Mouse (Mus musculus): Measurements from ENCODE around the gene Wwtr1. TPM values are rescaled to one million over a fixed set of nuclear protein-coding genes. Genes with fewer than 3 reads are reported as not detected.
A peak's percentile ranks its signal among the peaks of the same experiment; 100 is the strongest.

The Wwtr1 gene
- polyA plus RNA-seq, 1 experiment from 2014 or later: 18.6 TPM

DNA sequence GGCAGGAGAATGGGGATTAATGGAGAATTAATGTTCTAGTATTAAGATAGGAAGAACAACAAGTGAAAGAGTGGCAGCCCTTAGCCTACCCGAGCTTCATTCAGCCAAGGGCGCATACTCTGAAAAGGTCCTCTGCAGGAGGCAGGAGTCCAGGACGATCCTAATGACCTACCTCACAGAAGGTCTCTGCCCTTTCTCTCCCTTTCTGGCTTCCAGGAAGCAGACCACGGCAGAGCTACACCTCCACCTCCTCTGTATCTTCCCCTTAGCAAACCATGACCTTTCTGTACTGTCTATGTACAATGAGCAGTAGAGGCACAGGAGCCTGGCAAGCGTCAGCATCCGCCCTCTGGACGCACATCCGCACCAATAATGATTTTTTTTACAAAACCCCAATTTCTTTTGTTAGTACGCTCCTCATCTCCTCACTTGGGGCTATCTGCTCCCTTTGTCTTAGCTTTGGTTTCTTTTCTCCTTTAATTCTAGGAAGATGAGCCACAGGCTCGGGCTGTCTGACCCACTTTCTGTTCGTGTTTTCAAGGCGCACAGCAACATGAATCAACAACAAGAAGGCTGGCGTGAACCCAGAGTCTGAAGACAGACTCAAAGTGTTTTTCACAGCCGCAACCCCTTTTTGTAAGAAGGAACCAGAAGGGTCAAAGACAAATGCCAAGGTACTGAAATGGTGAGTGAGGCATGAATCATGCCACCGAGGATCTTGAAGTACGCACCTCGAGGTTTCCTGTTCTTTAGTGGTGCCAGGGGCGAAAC, 63.7 kb downstream of the Wwtr1 start:
- WGBS: 75% methylated on average over 18 of the region's 18 CpGs
- no peak overlapping the region for H3K4me2 ChIP-seq
- no peak overlapping the region for H3K9ac ChIP-seq
- peaks cover 23% of the 10 kb centered on the region for H3K4me1 ChIP-seq (replicated peaks)
- no peaks in the 10 kb centered on the region for H3K9me3 ChIP-seq (replicated peaks)
- H3K36me3 ChIP-seq: no peaks in the 10 kb centered on the region
- no peak for ATAC-seq (replicated peaks; ENCODE audit: insufficient number of reproducible peaks, insufficient read depth, low FRiP score, low read depth)
- H3K27me3 ChIP-seq: no peaks in the 10 kb centered on the region
- no peak overlapping the region for H3K4me3 ChIP-seq
- no peak overlapping the region for H3K27ac ChIP-seq

DNA sequence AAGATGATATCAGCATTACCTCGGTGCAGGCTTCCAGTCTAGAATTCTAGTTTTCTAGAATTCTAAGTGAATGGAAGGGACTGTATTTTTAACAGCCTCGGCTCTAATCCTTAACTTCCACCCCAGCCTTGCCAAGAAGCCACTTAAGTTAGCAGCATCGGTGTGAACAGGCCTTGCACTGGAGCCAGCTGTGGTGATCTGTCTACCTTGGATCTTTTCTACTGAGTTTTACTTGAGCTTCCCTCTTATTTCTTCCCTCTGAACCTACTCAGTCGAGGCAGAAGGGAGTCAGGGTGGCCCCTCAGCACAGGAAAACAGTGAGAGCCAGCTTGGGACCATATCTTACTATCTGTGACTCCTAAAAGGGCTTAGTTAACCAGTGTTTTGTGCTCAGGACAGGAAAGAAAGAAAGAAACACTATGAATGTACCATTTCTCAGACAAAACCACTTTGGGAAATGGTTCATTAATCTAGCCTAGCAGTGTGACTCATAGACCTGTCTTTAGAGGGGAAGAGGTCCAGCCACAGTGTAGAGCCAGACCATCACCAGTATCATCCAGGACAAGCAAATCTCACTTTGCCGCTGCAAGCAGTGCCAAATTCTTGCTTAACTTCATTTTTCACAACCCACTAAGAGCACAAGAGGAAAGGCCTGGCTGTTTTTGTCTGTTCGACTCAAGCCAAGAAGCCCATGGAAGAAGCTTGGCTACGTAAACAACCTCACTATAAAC, 65.6 kb downstream of the Wwtr1 start:
- H3K4me3 ChIP-seq: no peak overlapping the region
- ATAC-seq (replicated peaks; ENCODE audit: insufficient number of reproducible peaks, insufficient read depth, low FRiP score, low read depth): no peak
- no peaks in the 10 kb centered on the region for H3K27me3 ChIP-seq
- no peak overlapping the region for H3K9ac ChIP-seq
- no peaks in the 10 kb centered on the region for H3K9me3 ChIP-seq (replicated peaks)
- 68% methylated on average over 7 of the region's 7 CpGs for WGBS
- H3K27ac ChIP-seq: peak overlapping the region; percentile 34; the same call in 1 of the 2 replicates
- H3K4me2 ChIP-seq: no peak overlapping the region
- H3K4me1 ChIP-seq (replicated peaks): peaks cover 20% of the 10 kb centered on the region; the same call in 1 of the 2 replicates
- no peaks in the 10 kb centered on the region for H3K36me3 ChIP-seq

DNA sequence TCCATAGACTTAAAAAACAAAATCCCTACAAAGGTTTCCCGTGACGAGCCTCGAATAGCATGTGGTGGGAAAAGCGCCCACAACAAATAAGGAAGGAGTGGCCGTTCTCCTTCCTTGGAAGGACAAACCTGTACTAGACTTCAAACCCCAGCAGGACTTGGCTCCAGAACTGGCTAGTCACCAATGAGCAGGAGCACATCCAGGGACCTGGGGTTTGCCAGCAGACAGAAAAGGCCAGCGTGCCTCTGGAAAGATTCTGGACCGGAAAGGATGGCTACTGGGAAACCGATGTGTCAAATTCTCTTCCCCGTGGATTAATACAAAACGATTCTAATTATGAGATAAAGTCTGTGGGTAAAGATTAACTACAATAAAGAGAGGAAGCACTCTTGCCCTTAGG, 69.7 kb downstream of the Wwtr1 start:
- Histone ChIP-seq H3K27ac (no peak overlapping the region), H3K4me1 (replicated peaks) (peaks cover 23% of the 10 kb centered on the region), H3K4me2 (no peak overlapping the region), H3K27me3 (no peaks in the 10 kb centered on the region), H3K36me3 (no peaks in the 10 kb centered on the region; the same call in 1 of the 2 replicates), H3K4me3 (no peak overlapping the region), H3K9me3 (replicated peaks) (no peaks in the 10 kb centered on the region), H3K9ac (no peak overlapping the region)
- 82% methylated on average over 10 of the region's 10 CpGs for WGBS
- no peak for ATAC-seq (replicated peaks; ENCODE audit: insufficient number of reproducible peaks, insufficient read depth, low FRiP score, low read depth)

DNA sequence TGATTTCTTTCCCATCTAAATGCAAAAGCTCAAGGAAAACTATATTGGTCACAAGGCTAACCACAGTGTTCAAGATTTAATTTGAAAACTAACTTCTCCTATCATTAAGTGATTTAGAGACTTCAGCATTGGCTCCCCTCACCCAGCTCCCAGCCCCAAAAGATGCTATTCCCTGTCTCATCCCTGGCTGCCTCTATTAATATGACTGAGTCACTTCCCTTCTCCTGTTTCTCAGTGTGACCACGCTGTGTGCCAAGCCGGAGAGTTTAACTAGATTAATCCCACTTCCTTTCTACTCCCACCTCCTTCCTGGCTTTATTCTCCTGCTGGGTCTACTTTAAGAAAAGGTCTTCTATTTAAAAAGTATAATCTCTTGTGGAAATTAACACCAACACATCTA, 71.0 kb downstream of the Wwtr1 start:
- H3K9me3 ChIP-seq (replicated peaks): no peaks in the 10 kb centered on the region
- ATAC-seq (replicated peaks; ENCODE audit: insufficient number of reproducible peaks, insufficient read depth, low FRiP score, low read depth): no peak

DNA sequence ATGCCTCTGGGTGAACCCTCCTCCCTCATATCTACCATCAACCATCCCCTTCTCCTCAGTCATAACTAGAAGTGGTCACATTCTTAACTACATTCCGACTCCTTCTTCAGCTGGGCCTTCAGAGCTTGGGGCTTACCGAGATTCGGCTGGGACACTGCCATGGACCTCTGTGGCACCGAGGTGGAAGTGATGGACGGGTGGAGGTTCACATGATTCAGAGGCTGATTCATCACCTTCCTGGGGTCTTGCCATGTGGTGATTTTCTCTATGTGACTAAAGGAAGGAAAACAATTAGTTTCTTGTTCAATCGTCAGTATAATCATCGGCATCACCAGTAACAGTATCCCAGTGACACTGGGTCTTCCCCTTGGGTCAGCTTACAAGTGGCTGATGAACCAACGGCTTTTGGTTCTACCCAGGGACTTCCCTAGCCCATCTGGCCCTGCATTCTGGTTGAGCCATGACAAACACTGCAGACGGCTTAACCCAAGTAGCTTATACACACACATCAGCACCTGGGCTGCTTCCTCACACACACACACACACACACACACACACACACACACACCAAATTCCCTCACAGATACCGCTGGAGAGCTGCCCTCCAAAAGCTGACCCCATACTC, 74.0 kb downstream of the Wwtr1 start:
- Histone ChIP-seq H3K9ac (no peak overlapping the region), H3K27me3 (no peaks in the 10 kb centered on the region), H3K27ac (no peak overlapping the region), H3K9me3 (replicated peaks) (no peaks in the 10 kb centered on the region), H3K4me1 (replicated peaks) (peaks cover 17% of the 10 kb centered on the region), H3K4me2 (no peak overlapping the region), H3K4me3 (no peak overlapping the region), H3K36me3 (peaks cover 3% of the 10 kb centered on the region; the same call in 1 of the 2 replicates)
- WGBS: 81% methylated on average over 10 of the region's 10 CpGs
- ATAC-seq (replicated peaks; ENCODE audit: insufficient number of reproducible peaks, insufficient read depth, low FRiP score, low read depth): no peak

More for the DNA sequence above, 71.0 kb downstream of the Wwtr1 start:
- WGBS: 42% methylated on average over 2 of the region's 2 CpGs
- H3K27me3 ChIP-seq: no peaks in the 10 kb centered on the region
- peaks cover 16% of the 10 kb centered on the region; the same call in 1 of the 2 replicates for H3K4me1 ChIP-seq (replicated peaks)
- peak overlapping the region; percentile 51 for H3K27ac ChIP-seq
- no peak overlapping the region for H3K4me3 ChIP-seq
- H3K9ac ChIP-seq: no peak overlapping the region
- no peak overlapping the region for H3K4me2 ChIP-seq
- peaks cover 3% of the 10 kb centered on the region; the same call in 1 of the 2 replicates for H3K36me3 ChIP-seq

DNA sequence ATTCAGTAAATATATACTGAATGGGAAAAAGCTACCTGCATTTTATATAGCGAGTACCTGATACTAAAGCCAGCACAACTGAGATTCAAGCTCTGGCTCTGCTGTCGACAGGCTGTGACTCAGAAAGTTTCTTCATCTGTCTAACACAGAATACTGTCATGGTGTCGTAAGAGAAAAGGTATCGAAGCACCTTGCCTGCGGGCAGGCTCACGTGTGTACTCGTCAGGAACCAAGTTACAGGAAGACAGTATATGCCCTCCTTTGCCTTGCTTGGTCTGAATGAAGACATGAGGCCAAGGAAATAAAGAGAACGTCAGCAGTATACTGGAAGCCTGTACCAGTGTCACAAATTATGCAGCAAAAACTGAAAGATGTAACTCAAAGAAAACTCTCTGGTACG, 74.9 kb downstream of the Wwtr1 start:
- no peaks in the 10 kb centered on the region for H3K27me3 ChIP-seq
- WGBS: 92% methylated on average over 9 of the region's 9 CpGs
- H3K36me3 ChIP-seq: peaks cover 3% of the 10 kb centered on the region; the same call in 1 of the 2 replicates
- no peak overlapping the region for H3K27ac ChIP-seq
- H3K4me1 ChIP-seq (replicated peaks): peaks cover 17% of the 10 kb centered on the region
- no peak overlapping the region for H3K9ac ChIP-seq
- no peaks in the 10 kb centered on the region for H3K9me3 ChIP-seq (replicated peaks)
- H3K4me3 ChIP-seq: no peak overlapping the region
- no peak for ATAC-seq (replicated peaks; ENCODE audit: insufficient number of reproducible peaks, insufficient read depth, low FRiP score, low read depth)
- no peak overlapping the region for H3K4me2 ChIP-seq

DNA sequence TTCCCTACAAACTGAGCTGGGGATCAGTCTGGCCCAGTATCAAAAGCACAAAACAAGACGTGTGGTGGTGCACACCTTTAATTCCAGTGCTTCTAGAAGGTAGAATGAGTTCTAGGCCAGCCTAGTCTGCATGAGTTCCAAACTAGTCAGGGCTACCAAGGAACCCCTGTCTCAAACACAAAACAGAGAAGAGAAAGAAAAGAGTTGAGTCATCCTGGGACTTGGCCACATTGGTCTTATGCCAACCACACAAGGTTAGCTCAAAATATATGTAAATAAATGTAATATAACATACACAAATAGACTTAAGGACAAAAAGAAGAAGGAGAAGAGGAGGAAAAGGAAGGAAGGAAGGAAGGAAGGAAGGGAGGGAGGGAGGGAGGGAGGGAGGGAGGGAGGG, 77.9 kb downstream of the Wwtr1 start:
- peaks cover 3% of the 10 kb centered on the region; the same call in 1 of the 2 replicates for H3K36me3 ChIP-seq
- no peak overlapping the region for H3K4me2 ChIP-seq
- peaks cover 4% of the 10 kb centered on the region; the same call in 1 of the 2 replicates for H3K4me1 ChIP-seq (replicated peaks)
- H3K9me3 ChIP-seq (replicated peaks): no peaks in the 10 kb centered on the region
- H3K27me3 ChIP-seq: no peaks in the 10 kb centered on the region
- H3K4me3 ChIP-seq: no peak overlapping the region
- WGBS: 76% methylated on average over 1 of the region's 1 CpGs
- H3K27ac ChIP-seq: no peak overlapping the region
- no peak for ATAC-seq (replicated peaks; ENCODE audit: insufficient number of reproducible peaks, insufficient read depth, low FRiP score, low read depth)
- H3K9ac ChIP-seq: no peak overlapping the region

DNA sequence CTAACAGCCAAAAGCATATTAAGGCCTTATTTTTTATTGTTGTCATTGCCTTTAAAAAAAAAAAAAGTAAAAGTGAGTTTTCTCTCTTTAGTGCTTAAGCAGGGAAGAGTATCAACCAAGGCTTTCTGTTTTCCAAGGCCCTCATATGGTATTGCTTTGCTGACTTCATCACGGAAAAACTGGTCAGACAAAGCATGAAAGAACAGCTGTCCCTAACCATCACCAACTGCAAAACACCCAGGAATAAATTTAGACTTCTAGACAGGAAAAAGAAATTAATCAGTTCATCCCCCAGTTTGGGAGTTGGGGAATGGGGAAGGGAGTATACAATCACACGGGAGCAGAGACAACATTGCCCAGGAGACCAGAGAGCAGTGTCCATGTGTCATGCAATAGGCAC, 79.3 kb downstream of the Wwtr1 start:
- 64% methylated on average over 2 of the region's 2 CpGs for WGBS
- no peak overlapping the region for H3K4me2 ChIP-seq
- peaks cover 4% of the 10 kb centered on the region; the same call in 1 of the 2 replicates for H3K4me1 ChIP-seq (replicated peaks)
- ATAC-seq (replicated peaks; ENCODE audit: insufficient number of reproducible peaks, insufficient read depth, low FRiP score, low read depth): no peak
- H3K4me3 ChIP-seq: no peak overlapping the region
- H3K36me3 ChIP-seq: peaks cover 3% of the 10 kb centered on the region; the same call in 1 of the 2 replicates
- no peak overlapping the region for H3K9ac ChIP-seq
- no peak overlapping the region for H3K27ac ChIP-seq
- no peaks in the 10 kb centered on the region for H3K27me3 ChIP-seq
- H3K9me3 ChIP-seq (replicated peaks): no peaks in the 10 kb centered on the region

DNA sequence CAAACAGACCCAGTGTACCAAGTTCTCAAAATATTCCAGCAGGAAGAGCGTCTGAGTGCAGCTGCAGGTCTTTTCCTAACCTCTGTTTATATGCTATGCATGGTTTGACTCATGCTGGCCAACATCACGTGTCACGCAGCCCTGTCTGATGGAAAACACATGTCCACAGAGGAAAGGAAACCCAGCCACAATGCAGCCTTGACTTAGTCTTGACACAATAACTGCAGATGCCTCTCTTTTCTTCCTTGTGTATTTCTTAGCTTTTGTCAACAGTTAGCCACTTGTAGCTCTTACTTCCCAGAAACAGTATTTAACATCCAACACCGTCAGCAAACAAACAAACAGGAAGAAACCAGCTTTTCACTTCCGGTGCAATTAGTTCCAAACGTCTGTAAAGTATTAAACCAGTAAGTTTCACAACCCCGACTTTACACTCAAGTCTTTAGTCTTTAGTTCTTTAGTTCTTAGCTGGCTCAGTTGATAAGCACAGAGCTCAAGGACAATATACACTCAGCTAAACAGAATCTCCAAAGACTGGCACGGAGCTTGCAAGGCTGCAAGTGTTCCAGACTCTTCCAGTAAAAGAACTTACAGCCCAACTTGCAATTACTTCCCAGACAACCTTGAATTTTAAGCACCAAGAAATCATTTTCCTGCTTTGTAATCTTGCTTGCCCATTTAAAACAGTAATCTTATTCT, 88.1 kb downstream of the Wwtr1 start:
- Histone ChIP-seq H3K9ac (no peak overlapping the region), H3K27ac (peak overlapping the region; percentile 57), H3K27me3 (no peaks in the 10 kb centered on the region), H3K36me3 (no peaks in the 10 kb centered on the region), H3K4me1 (replicated peaks) (peaks cover 17% of the 10 kb centered on the region), H3K4me3 (no peak overlapping the region), H3K4me2 (no peak overlapping the region), H3K9me3 (replicated peaks) (no peaks in the 10 kb centered on the region)
- ATAC-seq (replicated peaks; ENCODE audit: insufficient number of reproducible peaks, insufficient read depth, low FRiP score, low read depth): peak; percentile 75
- WGBS: 38% methylated on average over 8 of the region's 8 CpGs

DNA sequence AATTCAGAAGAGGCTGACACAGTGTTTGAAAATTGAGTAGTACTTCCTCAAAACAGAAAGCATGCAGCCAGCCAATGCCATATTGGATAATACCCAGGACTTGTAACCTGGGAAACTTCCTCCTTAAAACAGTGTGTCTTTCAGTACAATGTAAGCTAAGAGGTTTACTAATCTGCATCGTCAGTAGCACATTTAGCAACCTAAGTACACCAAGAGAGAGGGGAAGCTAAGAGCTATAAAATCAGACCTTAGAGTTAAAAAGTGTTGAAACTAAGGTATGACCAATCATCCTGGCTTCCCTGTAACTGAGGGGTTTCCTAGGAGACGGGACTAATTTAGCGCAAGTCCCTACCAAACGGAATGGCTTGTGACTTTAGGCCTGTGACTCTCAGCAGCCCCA, 89.6 kb downstream of the Wwtr1 start:
- WGBS: 81% methylated on average over 4 of the region's 4 CpGs
- H3K9ac ChIP-seq: no peak overlapping the region
- H3K4me3 ChIP-seq: no peak overlapping the region
- no peaks in the 10 kb centered on the region for H3K27me3 ChIP-seq
- peaks cover 22% of the 10 kb centered on the region for H3K4me1 ChIP-seq (replicated peaks)
- no peaks in the 10 kb centered on the region for H3K9me3 ChIP-seq (replicated peaks)
- no peaks in the 10 kb centered on the region for H3K36me3 ChIP-seq
- H3K27ac ChIP-seq: no peak overlapping the region
- ATAC-seq (replicated peaks; ENCODE audit: insufficient number of reproducible peaks, insufficient read depth, low FRiP score, low read depth): no peak
- H3K4me2 ChIP-seq: no peak overlapping the region

DNA sequence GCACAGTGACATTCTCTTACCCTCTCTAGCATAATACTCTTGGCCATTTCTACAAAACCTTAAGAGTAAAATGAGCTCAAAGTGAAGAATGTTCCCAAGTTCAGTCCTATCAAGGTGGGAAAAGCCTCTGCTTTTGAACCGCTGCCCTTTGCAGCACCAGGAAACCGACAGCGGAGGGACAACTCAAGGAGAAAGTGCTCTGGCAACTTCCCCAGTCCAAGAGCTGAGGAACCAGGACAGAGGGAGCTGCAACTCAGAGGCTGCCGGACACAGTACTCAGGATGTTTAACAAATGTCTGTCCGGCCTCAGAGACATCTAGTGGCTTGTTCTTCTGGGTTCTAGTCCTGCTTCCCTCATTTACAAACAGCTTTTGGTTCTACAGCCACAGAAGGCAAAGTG, 93.7 kb downstream of the Wwtr1 start:
- Histone ChIP-seq H3K4me1 (replicated peaks) (peaks cover 10% of the 10 kb centered on the region), H3K4me2 (no peak overlapping the region), H3K27ac (no peak overlapping the region; the same call in 1 of the 2 replicates), H3K9ac (0 out of 2 replicates have a peak overlapping the region, but pooled peaks have one; percentile 7), H3K27me3 (no peaks in the 10 kb centered on the region), H3K4me3 (no peak overlapping the region), H3K9me3 (replicated peaks) (no peaks in the 10 kb centered on the region), H3K36me3 (peaks cover 4% of the 10 kb centered on the region; the same call in 1 of the 2 replicates)
- WGBS: 73% methylated on average over 5 of the region's 5 CpGs
- ATAC-seq (replicated peaks; ENCODE audit: insufficient number of reproducible peaks, insufficient read depth, low FRiP score, low read depth): no peak

Data from heart, embryonic 15.5 days (tissue).